Mouse (Mus musculus): Measurements from ENCODE around the gene Zg16. TPM values are rescaled to one million over a fixed set of nuclear protein-coding genes. Genes with fewer than 3 reads are reported as not detected.
A peak's percentile ranks its signal among the peaks of the same experiment; 100 is the strongest.

The Zg16 gene
- polyA plus RNA-seq, 1 experiment from 2014 or later: 0.30 TPM

- ATAC-seq (replicated peaks; ENCODE audit: low FRiP score, low TSS enrichment, low read depth) (no peak), DNase-seq (ENCODE audit: low spot score) (no peak)
- Histone ChIP-seq H3K4me3 (ENCODE audit: low read depth, low read length) (no peak overlapping the region), H3K9me3 (ENCODE audit: control insufficient read depth, low read length) (0 out of 2 replicates have a peak, but pooled peaks cover 2% of the 10 kb centered on the region), H3K27me3 (replicated peaks; ENCODE audit: control insufficient read depth, insufficient read depth, low read length) (no peaks in the 10 kb centered on the region), H3K9ac (ENCODE audit: low read length) (no peak overlapping the region), H3K4me2 (ENCODE audit: low read length) (no peak overlapping the region), H3K4me1 (replicated peaks; ENCODE audit: control insufficient read depth, insufficient read depth, low read length) (no peaks in the 10 kb centered on the region), H3K27ac (ENCODE audit: low read depth) (no peak overlapping the region), H3K36me3 (ENCODE audit: control insufficient read depth, insufficient read depth, low read length) (no peaks in the 10 kb centered on the region)
- 63% methylated on average over 4 of the region's 4 CpGs for WGBS
These were observed 20.8 kb downstream of the Zg16 start for GRCm38 (mm10) chr7:127066317-127066716.

GRCm38 (mm10) chr7:127065538-127065937 lies 21.6 kb downstream of the Zg16 start:
- Histone ChIP-seq H3K9ac (ENCODE audit: low read length) (no peak overlapping the region), H3K4me1 (replicated peaks; ENCODE audit: control insufficient read depth, insufficient read depth, low read length) (no peaks in the 10 kb centered on the region), H3K9me3 (ENCODE audit: control insufficient read depth, low read length) (0 out of 2 replicates have a peak, but pooled peaks cover 2% of the 10 kb centered on the region), H3K27me3 (replicated peaks; ENCODE audit: control insufficient read depth, insufficient read depth, low read length) (no peaks in the 10 kb centered on the region), H3K4me2 (ENCODE audit: low read length) (no peak overlapping the region), H3K27ac (ENCODE audit: low read depth) (no peak overlapping the region), H3K36me3 (ENCODE audit: control insufficient read depth, insufficient read depth, low read length) (no peaks in the 10 kb centered on the region), H3K4me3 (ENCODE audit: low read depth, low read length) (no peak overlapping the region)
- 81% methylated on average over 6 of the region's 6 CpGs for WGBS
- DNase-seq (ENCODE audit: low spot score) (no peak), ATAC-seq (replicated peaks; ENCODE audit: low FRiP score, low TSS enrichment, low read depth) (no peak)

GRCm38 (mm10) chr7:127055026-127055585 lies 32.0 kb downstream of the Zg16 start:
- no peak overlapping the region for H3K9ac ChIP-seq (ENCODE audit: low read length)
- no peak overlapping the region for H3K4me2 ChIP-seq (ENCODE audit: low read length)
- 0 out of 2 replicates have a peak, but pooled peaks cover 2% of the 10 kb centered on the region for H3K27me3 ChIP-seq (replicated peaks; ENCODE audit: control insufficient read depth, insufficient read depth, low read length)
- 69% methylated on average over 5 of the region's 5 CpGs for whole genome bisulfite sequencing
- no peaks in the 10 kb centered on the region for H3K36me3 ChIP-seq (ENCODE audit: control insufficient read depth, insufficient read depth, low read length)
- ATAC-seq (replicated peaks; ENCODE audit: low FRiP score, low TSS enrichment, low read depth): no peak
- H3K4me1 ChIP-seq (replicated peaks; ENCODE audit: control insufficient read depth, insufficient read depth, low read length): no peaks in the 10 kb centered on the region
- no peak overlapping the region for H3K27ac ChIP-seq (ENCODE audit: low read depth)
- no peak overlapping the region for H3K4me3 ChIP-seq (ENCODE audit: low read depth, low read length)
- no peaks in the 10 kb centered on the region for H3K9me3 ChIP-seq (ENCODE audit: control insufficient read depth, low read length)
- DNase-seq (ENCODE audit: low spot score): no peak

GRCm38 (mm10) chr7:127041851-127042672 lies 45.1 kb downstream of the Zg16 start, which contains the start of gene Kif22:
TSS of gene Kif22 (minus strand) at chr7:127042471.
- Histone ChIP-seq H3K27me3 (replicated peaks; ENCODE audit: control insufficient read depth, insufficient read depth, low read length) (no peaks in the 10 kb centered on the region), H3K9me3 (ENCODE audit: control insufficient read depth, low read length) (no peaks in the 10 kb centered on the region), H3K36me3 (ENCODE audit: control insufficient read depth, insufficient read depth, low read length) (peaks cover 9% of the 10 kb centered on the region; the same call in 1 of the 2 replicates), H3K4me3 (ENCODE audit: low read depth, low read length) (peak within 1 kb of the TSS; percentile 89), H3K9ac (ENCODE audit: low read length) (peak within 1 kb of the TSS; percentile 78), H3K4me2 (ENCODE audit: low read length) (peak within 1 kb of the TSS; percentile 64), H3K4me1 (replicated peaks; ENCODE audit: control insufficient read depth, insufficient read depth, low read length) (peaks cover 13% of the 10 kb centered on the region), H3K27ac (ENCODE audit: low read depth) (peak within 1 kb of the TSS; percentile 58)
- peak; percentile 88 for ATAC-seq (replicated peaks; ENCODE audit: low FRiP score, low TSS enrichment, low read depth)
- under 1% methylated on average over 53 of the region's 53 CpGs for whole genome bisulfite sequencing
- DNase-seq (ENCODE audit: low spot score): peak; percentile 92

GRCm38 (mm10) chr7:127031244-127031643 lies 55.9 kb downstream of the Zg16 start:
- Histone ChIP-seq H3K4me3 (ENCODE audit: low read depth, low read length) (no peak overlapping the region), H3K9me3 (ENCODE audit: control insufficient read depth, low read length) (no peaks in the 10 kb centered on the region), H3K36me3 (ENCODE audit: control insufficient read depth, insufficient read depth, low read length) (peaks cover 79% of the 10 kb centered on the region), H3K9ac (ENCODE audit: low read length) (no peak overlapping the region), H3K27me3 (replicated peaks; ENCODE audit: control insufficient read depth, insufficient read depth, low read length) (no peaks in the 10 kb centered on the region), H3K4me2 (ENCODE audit: low read length) (no peak overlapping the region), H3K4me1 (replicated peaks; ENCODE audit: control insufficient read depth, insufficient read depth, low read length) (peaks cover 7% of the 10 kb centered on the region), H3K27ac (ENCODE audit: low read depth) (no peak overlapping the region)
- WGBS: 82% methylated on average over 1 of the region's 1 CpGs
- ATAC-seq (replicated peaks; ENCODE audit: low FRiP score, low TSS enrichment, low read depth) (no peak), DNase-seq (ENCODE audit: low spot score) (no peak)

- no peak overlapping the region for H3K27ac ChIP-seq (ENCODE audit: low read depth)
- H3K36me3 ChIP-seq (ENCODE audit: control insufficient read depth, insufficient read depth, low read length): peaks cover 72% of the 10 kb centered on the region
- peaks cover 7% of the 10 kb centered on the region for H3K4me1 ChIP-seq (replicated peaks; ENCODE audit: control insufficient read depth, insufficient read depth, low read length)
- no peak overlapping the region for H3K4me2 ChIP-seq (ENCODE audit: low read length)
- no peaks in the 10 kb centered on the region for H3K9me3 ChIP-seq (ENCODE audit: control insufficient read depth, low read length)
- 96% methylated on average over 1 of the region's 1 CpGs for WGBS
- no peak for DNase-seq (ENCODE audit: low spot score)
- ATAC-seq (replicated peaks; ENCODE audit: low FRiP score, low TSS enrichment, low read depth): no peak
- H3K9ac ChIP-seq (ENCODE audit: low read length): no peak overlapping the region
- H3K4me3 ChIP-seq (ENCODE audit: low read depth, low read length): no peak overlapping the region
- H3K27me3 ChIP-seq (replicated peaks; ENCODE audit: control insufficient read depth, insufficient read depth, low read length): no peaks in the 10 kb centered on the region
These were observed 57.0 kb downstream of the Zg16 start for GRCm38 (mm10) chr7:127030172-127030571.

GRCm38 (mm10) chr7:127027885-127028284 lies 59.2 kb downstream of the Zg16 start:
- Histone ChIP-seq H3K27me3 (replicated peaks; ENCODE audit: control insufficient read depth, insufficient read depth, low read length) (no peaks in the 10 kb centered on the region), H3K9me3 (ENCODE audit: control insufficient read depth, low read length) (no peaks in the 10 kb centered on the region), H3K4me1 (replicated peaks; ENCODE audit: control insufficient read depth, insufficient read depth, low read length) (peaks cover 24% of the 10 kb centered on the region), H3K27ac (ENCODE audit: low read depth) (peak overlapping the region; percentile 98), H3K9ac (ENCODE audit: low read length) (peak overlapping the region; percentile 48), H3K4me2 (ENCODE audit: low read length) (peak overlapping the region; percentile 68), H3K4me3 (ENCODE audit: low read depth, low read length) (peak overlapping the region; percentile 91), H3K36me3 (ENCODE audit: control insufficient read depth, insufficient read depth, low read length) (peaks cover 65% of the 10 kb centered on the region)
- ATAC-seq (replicated peaks; ENCODE audit: low FRiP score, low TSS enrichment, low read depth): no peak
- WGBS: 57% methylated on average over 8 of the region's 8 CpGs
- DNase-seq (ENCODE audit: low spot score): no peak

GRCm38 (mm10) chr7:127026984-127027726 lies 60.0 kb downstream of the Zg16 start, which contains the start of gene Maz:
TSS of gene Maz (minus strand) at chr7:127027037.
- Histone ChIP-seq H3K36me3 (ENCODE audit: control insufficient read depth, insufficient read depth, low read length) (peaks cover 65% of the 10 kb centered on the region), H3K9me3 (ENCODE audit: control insufficient read depth, low read length) (no peaks in the 10 kb centered on the region), H3K4me2 (ENCODE audit: low read length) (peak within 1 kb of the TSS; percentile 99), H3K27me3 (replicated peaks; ENCODE audit: control insufficient read depth, insufficient read depth, low read length) (no peaks in the 10 kb centered on the region), H3K4me3 (ENCODE audit: low read depth, low read length) (peak within 1 kb of the TSS; percentile 91), H3K27ac (ENCODE audit: low read depth) (peak within 1 kb of the TSS; percentile 98), H3K4me1 (replicated peaks; ENCODE audit: control insufficient read depth, insufficient read depth, low read length) (peaks cover 27% of the 10 kb centered on the region), H3K9ac (ENCODE audit: low read length) (peak within 1 kb of the TSS; percentile 98)
- DNase-seq (ENCODE audit: low spot score): peak; percentile 98
- under 1% methylated on average over 43 of the region's 63 CpGs for WGBS
- ATAC-seq (replicated peaks; ENCODE audit: low FRiP score, low TSS enrichment, low read depth): peak; percentile 88

All from intestine, embryonic 14.5 days (tissue).